Mouse (Mus musculus) T-cell, adult 2 months (primary cell): ENCODE data around the gene Sgip1.

ENCODE experiments used
- DNase-seq: peaks from one replicate; pipeline ENCODE4 v3.0.0; 2022; ENCODE audit warnings: low spot score

Gene Sgip1

DNA sequence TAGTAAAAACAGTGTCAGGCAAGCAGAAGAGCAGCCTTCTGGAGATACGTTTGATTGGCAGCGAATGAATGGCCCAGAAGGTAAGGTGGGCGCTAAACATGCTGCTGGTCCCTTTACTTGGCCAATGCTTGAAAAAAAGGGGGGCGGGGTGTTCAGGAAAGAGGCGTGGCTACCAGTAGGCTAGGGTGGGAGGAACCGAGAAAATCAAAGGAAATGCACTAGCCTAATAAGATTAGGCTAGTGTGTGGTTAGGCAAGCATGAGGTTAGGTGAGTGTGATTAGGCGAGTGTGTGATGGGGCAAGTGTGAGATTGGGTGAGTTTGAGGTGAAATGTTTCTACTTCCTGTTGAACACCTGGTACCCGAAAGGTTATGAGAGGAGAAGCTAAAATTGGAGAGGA, at the start of gene Sgip1:
Gene Sgip1, plus strand, starts transcription at position 11 of the 400 bp plus-strand sequence.
- no peak for DNase-seq

DNA sequence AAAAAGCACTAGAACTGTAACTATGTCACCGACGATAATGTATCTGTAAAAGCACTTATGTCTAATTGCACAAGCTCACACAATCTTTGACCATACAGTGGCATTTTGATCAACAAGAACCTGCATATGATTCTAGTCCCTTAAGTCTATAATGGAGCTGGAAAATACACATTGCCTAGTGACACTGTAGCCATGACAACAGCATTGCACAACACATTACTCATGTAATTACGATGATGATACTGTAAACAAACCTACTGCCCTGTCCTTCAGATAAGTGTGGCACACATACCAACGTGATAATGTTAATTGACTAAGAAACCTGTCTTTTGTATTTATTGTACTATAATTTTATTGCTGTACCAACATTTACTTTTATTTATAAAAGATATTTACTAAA, 49.7 kb upstream of the Sgip1 start:
- DNase-seq: no peak

DNA sequence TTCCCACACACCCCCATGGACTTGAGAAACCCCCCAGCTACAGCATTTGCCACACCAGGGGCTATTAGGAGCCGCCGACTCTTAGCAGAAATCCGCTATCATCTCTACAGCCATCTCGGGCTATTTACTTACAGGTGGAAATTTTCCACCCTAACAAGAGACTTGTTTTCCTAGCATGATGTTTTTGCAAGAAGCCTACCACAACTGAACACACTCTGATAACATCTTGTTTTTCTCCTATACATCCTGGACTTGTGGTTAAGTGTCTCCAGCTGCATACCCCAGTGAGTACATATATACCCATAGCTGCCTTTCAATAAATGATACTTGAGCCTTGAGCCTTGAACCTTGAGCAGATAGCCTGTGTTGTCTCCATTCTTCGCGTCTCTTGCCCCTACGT, 43.1 kb upstream of the Sgip1 start:
- DNase-seq: no peak

DNA sequence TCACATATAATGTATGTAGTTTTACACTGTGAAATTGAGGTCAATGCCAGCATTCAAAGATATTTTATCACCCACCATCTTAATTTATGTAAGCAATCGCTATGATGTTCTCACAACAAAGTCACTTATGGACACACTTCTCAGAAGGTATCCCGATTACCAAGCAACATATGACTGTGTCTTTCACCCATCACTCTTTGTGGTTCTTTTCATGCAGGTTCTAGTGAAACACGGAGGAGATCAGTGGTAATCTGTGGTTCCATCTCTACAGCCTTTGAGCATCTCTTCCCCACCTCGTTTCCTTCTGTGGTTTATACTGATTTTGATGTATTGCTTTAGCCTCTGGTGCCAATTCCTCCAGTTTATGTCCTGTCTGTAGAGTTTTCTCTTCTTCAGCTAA, 29.4 kb upstream of the Sgip1 start:
- DNase-seq: peak; percentile 18

DNA sequence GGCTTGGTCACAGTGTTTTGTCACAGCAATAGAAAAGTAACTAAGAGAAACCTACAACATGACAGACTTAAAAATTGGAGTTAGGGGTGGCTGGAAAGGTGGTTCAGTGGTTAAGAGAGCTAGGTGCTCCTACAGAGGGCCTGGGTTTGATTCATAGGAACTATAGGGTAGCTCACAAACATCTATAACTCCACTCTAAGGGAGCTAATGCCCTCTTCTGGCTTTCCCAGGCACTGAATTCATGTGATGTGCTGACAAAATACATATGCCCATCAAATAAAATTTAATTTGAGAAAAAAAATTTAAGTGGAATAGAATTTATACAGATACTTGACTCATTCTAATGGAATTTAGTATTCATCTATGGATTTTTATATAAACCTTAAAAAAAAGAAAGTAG, 25.6 kb upstream of the Sgip1 start:
- no peak for DNase-seq

DNA sequence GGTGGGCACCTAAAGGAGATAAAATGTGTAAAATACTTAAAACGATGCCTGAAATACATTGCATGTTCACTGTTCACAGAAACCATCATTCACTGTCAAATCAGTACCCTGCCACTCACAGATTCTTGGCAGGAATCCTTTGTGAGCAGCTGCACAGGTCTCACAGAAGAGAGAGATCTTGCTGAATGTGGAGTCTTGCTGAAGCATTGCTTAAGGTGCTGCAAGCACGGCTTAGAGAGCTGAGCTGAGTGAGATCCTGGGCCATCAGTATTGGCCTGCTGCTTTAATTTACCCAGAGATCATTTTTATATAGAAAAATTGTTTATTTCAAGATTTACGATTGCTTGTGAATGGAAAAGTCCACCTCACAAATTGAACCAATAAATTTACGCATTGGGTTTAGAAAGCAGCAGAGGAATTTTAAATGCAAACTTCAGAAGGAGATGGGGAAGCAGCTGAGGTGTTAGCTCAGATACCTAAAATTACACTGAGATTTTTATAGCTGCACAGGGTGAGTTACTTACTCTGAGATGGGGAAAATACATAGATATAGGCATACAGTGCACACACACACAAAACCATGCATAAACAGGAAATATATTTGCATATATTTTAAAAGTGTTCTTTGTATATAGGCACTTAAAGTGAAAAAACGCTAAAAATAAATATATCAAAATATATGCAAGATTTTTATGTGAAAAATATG, 23.8 kb upstream of the Sgip1 start:
- DNase-seq: no peak

DNA sequence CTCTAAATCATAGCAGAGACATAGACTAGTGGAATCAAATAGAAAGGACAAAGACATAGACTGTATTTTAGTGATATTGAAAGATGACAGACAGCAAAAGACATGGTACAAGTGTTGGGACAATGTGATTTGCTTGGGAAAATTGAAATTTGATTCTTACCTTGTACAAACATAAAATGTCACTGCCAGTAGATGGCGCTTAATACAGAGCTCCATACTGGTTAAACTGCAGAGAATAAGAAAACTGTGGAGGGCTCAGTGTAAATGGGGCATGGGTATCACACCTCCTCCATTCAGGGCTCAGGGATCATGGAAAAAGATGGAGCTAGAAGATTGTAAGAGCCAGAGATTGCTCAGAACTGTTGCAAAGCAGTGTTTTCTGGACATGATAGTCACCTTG, 21.6 kb upstream of the Sgip1 start:
- DNase-seq: no peak

DNA sequence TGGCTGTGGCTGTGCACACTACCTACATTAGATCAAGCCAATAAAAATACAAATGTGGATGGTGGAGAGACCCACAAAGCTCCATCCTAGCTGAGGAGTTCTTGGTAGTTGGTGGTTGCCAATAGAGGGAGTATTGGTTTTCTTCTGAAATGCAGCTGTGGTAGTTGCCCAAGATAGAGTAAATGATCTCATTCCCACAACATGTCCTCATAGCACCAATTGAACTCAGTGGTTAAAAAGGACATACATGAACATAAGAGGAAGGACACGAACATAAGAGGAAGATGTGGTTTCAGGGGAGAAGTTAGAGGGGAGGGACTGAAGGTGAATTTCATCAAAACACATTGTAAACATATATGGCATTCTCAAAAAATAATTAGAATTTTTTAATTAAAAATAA, 21.1 kb upstream of the Sgip1 start:
- DNase-seq: no peak

DNA sequence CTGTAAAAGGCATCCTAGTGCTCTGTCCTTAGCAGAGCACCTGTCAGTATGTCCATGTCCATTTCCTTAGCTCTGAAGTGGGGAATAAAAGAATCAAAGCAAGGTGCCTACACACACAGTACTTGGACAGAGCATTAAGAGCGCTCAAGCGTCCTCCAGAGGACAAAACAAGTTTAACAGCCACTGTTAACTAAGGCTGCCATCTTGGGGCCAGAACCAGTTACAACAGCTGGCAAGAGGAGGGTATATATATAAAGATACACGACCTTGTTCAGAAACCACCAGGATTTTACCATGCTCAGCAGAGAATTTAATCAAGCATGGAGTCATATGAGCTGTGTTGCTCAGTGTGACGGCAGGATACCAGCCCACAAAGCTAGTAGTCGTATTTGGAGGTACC, 16.7 kb upstream of the Sgip1 start:
- DNase-seq: no peak

DNA sequence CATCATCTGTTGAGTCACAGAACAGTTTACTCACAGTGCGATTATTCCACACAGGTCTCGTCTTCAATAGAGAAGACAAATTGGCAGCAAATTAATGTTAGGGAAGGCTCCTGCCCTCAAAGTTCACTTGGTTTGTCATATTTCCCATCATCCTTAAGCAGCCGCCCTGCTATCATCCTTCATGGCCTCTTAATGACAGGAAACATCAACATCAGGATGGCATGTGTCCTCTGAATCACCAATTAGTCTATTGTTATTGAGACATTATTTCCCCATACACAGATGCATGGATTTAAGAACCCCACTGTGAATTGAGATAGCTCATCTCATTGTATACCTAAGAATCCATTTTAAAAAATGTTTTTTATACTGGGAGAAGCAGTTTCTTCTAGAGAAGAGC, 10.1 kb upstream of the Sgip1 start:
- DNase-seq: no peak

DNA sequence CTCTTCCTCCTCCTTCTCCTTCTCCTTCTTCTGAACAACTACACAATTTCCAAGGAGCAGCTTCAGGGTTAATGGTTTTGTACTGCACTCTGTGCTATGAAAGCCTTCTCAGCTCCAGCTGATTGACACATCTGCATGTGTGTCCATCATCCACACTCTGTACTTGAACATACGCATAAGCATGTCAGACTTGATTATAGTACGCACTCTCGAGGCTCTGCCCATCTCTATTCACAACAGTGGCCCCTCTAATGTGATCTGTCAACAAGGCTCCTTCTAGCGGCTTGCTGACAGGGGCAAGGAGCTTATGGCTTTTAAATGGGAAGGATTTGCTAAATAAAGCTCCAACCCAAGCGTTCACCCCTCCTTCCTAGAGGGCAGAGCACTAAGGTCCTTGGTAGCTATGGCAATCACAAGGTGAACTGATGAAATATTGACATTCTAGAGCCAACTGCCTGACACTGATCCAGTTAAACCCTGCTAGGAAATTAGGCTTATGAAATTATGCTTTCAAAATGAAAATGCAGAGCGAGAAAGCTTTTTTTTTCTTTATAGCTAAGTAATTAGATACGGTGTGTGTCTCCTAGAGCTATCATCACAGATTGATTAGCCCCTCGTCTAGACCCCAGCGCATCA, 7.0 kb upstream of the Sgip1 start:
- DNase-seq: no peak

DNA sequence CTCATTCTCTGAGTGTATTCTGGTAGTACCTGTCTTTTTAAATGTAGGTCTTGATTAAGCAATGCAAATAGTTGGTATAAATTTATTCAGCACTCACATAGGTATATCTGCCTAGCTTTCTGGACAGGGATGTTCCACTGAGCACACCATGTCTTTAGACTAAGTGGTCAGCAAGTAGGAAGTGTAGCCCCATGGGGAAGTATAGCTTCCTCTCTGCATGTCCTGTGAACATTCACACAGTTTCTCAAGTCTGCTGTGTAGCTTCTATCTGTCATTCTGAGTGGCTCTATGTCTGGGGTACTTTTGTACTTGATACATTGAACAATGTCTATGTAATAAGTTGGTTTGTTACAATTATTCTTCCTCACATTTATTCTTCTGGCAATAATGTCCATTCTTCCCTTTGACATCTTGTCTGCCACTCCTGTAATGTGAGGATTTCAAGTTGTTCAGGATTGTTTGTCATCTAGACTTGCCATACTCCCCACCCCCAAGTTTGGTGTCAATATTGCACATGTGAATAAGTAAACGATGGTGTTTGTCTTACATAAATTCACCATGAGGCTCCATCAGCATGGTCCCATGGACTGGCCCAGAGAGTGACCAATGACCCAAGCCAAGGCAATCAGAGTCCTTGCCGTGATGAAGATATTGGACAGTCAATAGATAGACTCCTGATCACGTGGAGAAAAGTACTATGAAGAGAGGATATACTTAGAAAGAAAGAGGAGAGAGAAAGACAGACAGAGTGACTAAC, 12.4 kb downstream of the Sgip1 start:
- DNase-seq: no peak

DNA sequence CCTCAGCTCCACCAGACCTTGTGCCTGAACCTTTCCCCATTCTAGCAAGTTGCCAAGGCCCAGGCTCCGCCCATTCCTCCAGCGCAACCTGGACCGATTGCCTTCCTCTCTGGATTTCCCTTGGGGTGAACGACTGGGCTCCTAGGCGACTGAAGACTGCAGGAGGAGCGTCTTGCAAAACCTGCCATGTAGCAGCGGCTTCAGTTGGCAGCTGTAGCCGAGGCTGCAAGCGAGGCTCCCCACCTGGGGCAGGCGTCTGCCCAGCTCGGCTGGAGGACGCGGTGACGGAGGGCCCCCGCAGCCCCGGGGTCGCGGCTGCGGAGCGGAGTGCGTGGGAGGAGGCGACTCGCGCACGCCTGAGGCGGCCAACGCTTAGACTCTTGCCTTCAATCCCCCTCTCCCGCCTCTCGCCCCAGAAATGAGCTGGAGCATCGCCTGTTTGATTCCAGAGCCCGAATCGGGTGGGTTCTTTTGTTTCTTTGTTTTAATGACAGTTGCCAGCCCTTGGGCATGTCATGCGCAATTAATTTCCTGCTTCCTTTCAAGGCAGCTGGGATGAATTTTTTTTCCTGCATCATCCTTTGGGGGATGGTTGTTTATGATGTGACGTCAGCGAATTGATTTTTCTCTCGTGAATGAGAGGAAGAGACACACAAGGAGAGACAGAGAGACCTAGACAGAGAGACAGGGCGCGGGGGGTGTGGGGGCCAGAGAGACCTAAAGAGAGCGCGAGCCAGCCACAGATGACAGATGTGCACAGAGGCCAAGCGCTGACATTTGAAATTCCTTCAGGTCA, 18.2 kb downstream of the Sgip1 start:
- DNase-seq: no peak

DNA sequence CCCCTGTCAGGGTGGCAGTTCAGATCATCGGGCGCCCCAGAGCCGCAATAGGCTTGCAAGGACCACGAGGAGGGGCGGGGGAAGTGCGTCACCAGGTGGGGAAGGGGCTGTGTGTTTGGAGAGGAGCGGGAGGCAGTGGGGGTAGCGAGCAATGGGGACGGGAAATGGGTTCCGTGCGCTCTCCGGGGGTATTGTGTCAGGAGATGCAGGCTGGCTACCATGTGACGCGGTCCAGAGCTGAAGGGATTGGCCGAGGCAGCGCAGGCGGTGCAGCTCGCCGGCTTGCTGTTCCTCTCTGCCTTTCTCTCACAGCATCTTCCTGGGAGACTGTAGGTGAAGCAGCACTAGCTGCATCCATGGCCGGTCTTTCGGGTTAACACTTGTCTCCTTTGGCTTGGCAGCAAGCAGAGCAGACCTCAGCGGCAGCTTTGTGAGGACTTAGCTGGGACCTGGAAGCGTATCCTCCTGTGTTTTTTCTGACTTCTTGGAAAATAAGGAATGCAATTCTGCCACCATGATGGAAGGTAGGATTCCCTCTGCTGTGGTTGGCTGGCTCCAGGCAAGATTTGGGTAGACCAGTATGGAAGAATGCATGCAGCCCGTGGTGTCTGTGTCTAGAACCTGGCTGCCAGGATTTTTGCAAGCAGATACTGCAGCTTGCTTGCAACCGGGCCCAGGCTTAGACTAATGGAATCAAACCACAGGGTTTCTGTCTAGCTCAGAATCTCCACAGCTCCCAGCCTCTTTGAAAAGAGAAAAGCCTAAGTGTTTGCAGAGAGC, 19.1 kb downstream of the Sgip1 start:
- no peak for DNase-seq

DNA sequence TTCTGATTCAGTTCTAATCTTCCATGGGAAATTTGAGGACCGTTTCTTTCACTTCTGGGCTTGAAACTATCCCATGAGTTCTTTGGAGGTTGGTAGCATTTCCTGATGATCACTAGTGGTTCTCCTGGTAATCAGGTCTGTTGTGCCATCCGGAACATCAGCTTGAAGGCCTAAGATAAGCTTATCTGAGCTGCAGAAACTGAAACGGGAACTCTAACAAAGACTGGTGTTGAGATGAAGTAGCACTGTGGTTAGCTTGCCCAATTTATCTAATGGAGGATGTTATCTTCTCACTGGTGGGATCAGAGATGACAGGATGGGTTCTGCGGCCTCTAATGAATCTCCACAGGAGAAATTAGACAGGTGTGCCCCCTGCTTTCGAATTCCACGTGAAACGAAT, 21.0 kb downstream of the Sgip1 start:
- no peak for DNase-seq

DNA sequence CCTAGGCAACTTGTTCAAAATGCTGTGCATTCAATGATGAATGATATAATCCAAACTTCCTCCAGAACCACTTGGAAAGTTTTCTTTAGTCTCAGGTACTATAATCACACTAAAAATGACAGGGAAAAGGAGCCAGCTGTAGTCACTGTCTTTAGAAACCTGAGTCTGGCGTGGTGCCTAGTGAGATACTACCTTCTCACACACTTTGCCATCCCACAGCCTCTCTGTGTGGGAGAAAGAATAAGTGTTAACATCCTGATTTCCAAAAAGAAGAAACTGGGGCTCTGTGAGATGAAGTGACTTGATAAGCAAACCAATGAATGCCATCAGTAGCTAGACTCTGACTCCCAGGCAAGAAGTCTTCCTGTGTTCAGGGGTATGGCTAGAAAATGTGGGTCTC, 28.0 kb downstream of the Sgip1 start:
- no peak for DNase-seq

DNA sequence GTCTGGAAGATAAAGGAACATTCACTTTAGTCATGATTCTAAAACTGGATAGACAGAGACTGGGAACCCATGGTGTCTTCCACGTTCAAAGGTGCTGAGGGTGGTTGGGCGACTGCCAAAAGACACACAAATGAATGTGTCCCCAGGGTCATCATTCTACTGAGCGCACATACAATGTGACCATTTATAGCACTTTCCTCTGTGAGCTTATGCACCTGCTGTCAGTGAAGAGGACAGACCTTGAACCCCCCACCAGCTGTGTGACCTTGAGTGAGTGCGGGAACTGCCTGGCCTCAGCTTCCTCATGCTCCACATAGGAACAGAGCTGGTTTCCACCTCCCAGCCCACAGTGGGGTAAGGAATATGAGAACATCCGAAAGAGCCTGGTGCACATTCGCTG, 28.8 kb downstream of the Sgip1 start:
- no peak for DNase-seq

DNA sequence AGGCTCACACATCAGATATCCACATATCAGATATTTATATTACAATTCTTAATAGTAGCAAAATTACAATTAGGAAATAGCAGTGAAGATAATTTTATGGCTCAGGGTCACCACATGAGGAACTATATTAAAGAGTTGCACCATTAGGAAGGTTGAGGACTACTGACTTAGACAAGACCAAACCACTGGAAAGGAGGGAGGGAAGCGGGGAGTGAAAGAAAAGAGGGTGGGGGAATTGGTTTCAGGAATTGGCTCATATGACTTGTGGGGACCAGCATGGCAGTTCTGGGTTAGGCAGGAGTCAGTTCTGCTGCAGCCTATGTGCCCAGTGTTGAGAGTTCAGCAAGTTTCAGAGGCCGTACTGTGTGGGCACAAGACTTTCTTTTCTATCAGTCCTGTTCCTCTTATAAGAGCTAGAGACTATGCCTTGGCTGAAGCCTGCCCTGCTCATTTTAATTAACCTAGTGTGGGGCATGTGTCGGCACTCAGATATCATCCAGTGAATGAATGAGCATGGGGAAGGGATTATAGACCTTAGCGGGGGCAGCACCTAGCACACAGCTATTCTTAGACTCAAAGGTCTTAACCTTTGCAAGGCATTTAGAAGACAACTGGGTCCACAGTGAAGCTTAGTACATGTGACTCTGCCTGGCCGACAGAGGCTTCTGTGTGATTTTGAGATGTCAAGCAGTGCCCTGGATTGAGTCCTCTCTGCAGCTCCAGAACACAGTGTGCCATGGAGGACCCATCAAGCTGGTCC, 30.7 kb downstream of the Sgip1 start:
- DNase-seq: no peak

DNA sequence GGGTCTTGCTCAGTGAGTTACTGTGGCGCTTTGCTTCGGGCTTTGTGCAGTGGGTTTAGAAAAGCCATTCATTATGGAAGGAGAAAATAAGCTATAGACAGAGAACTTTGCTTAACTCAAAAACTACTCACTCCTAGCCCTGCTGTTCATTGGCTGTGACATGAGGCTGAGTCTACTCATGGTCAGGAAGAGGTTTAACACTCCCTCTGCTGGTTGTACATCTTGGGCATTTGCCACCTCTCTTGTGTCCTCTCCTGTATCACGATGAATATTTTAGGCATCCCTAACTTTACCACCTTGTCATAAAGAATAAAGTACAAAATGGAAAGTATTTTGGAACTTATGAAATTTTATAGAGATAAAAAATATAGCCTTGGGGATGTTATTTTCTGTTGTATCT, 32.1 kb downstream of the Sgip1 start:
- DNase-seq: no peak

DNA sequence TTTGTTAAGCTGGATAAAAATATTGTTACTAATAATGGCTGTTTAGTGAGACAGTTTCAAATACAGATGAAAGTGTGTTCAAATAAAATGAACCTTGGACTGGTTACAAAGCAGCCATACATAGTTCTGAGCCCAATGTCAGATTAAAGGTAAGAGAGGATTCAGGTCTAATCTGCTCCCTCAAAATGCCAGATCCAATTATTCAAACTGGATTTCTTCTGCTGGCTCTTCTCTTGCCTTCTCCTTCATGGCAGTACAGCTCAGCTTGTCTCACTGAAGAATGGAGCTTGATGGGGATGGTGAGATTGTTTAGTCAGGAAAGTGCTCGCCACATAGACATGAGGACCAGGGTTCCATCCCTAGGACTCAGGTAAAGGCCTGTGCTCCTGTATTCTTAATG, 32.7 kb downstream of the Sgip1 start:
- DNase-seq: no peak

DNA sequence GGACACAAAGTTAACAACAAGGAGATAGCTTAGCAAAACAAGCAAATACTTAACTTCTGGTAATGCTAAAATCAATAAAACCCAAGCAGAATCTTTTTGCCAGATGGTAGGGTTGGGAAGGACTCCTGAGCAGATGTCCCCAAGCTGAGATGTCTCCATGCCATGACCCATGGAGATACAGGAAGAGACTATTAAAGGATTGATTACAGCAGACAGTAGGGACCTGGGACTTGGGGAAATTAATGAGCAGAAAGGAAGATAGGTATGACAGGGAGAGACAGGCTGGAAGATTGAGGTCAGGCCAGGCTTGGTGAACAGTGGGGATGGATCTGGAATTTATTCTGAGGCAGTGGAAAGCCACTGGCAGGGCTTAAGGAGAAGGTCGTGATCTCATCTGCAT, 33.5 kb downstream of the Sgip1 start:
- DNase-seq: no peak
